Mouse (Mus musculus) limb, embryonic 15.5 days (tissue): ENCODE data around the gene Eml6. TPM values are rescaled to one million over a fixed set of nuclear protein-coding genes. Genes with fewer than 3 reads are reported as not detected.
"Not testable (repeated sequence)": the region's sequence is repeated elsewhere in the genome, so short reads cannot be mapped to it uniquely, and the experiment has no call there.

Experiments
- ATAC-seq: fragments of 200-750 bp; cut with Nextera tagmentation; 2 replicates; pipeline ENCODE4 v1.8.0; 2017; ENCODE audit warnings: low read depth, moderate TSS enrichment; ENCODE audit not compliant: insufficient number of reproducible peaks, low FRiP score, low TSS enrichment
- H3K27ac ChIP-seq: fragments of 300-500 bp; sonication (generic); 2 replicates; pipeline ENCODE4 v1.5.1; 2015; ENCODE audit warnings: moderate library complexity, mild to moderate bottlenecking, inconsistent platforms
- H3K27me3 ChIP-seq: fragments of 300-500 bp; sonication (generic); 2 replicates; pipeline ENCODE4 v1.6.1; 2015; ENCODE audit warnings: inconsistent platforms
- H3K36me3 ChIP-seq: fragments of 300-500 bp; sonication (generic); 2 replicates; pipeline ENCODE4 v1.6.1; 2015; ENCODE audit warnings: inconsistent platforms
- H3K4me1 ChIP-seq: fragments of 300-500 bp; sonication (generic); 2 replicates; pipeline ENCODE4 v1.6.1; 2015; ENCODE audit warnings: inconsistent platforms
- H3K4me2 ChIP-seq: fragments of 300-500 bp; sonication (generic); 2 replicates; pipeline ENCODE4 v1.6.1; 2015; ENCODE audit warnings: mild to moderate bottlenecking, inconsistent platforms
- H3K4me3 ChIP-seq: fragments of 300-500 bp; sonication (generic); 2 replicates; pipeline ENCODE4 v1.5.1; 2015; ENCODE audit warnings: mild to moderate bottlenecking, inconsistent platforms
- H3K9ac ChIP-seq: fragments of 300-500 bp; sonication (generic); 2 replicates; pipeline ENCODE4 v1.6.1; 2015; ENCODE audit warnings: inconsistent platforms
- H3K9me3 ChIP-seq: fragments of 300-500 bp; sonication (generic); 2 replicates; pipeline ENCODE4 v1.6.1; 2016; ENCODE audit warnings: inconsistent platforms
- WGBS: fragments of 180-500 bp; shearing (Covaris S2); methylation state at CpG from one replicate; pipeline ENCODE4 v1.1.7; 2015; 5-methylcytosine and 5-hydroxymethylcytosine counted together
- polyA plus RNA-seq: library from polyadenylated mRNA; unstranded; fragments of >200 nt; fragmentation: Nextera tagmentation; extraction: Ambion mirVana; gene quantifications from 2 replicates; pipeline ENCODE4 v1.2.1, GENCODE M21; 2015

Eml6 gene
- polyA plus RNA-seq, 1 experiment from 2014 or later, result 0.58 TPM

DNA sequence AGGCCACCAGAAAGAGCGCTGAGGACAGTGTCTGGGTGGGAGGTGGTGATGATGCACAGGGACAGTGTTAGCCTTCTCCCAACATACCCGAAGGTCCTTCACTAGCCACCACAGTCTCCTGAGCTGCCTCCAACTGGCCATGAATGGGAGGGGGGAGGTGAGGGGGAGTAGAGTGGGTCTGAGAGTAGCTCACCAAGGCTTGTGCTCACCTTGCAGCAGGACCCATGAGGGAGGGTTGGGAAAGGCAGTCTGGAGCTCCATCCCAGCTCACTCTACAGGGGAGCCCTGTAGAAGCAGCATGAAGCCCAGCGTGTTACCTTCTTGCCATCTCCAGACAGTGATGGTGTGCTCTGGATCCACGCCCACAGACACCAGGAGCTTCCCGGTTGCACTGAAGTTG, 267.2 kb downstream of the Eml6 start:
- ATAC-seq, result no peak
- no peak overlapping the region for H3K4me3 ChIP-seq

GRCm38 (mm10) chr11:29756007-29756406, 269.8 kb downstream of the Eml6 start:
- H3K9ac ChIP-seq, H3K4me1 ChIP-seq, ATAC-seq, H3K27me3 ChIP-seq, H3K27ac ChIP-seq, H3K4me2 ChIP-seq, H3K9me3 ChIP-seq, H3K4me3 ChIP-seq, H3K36me3 ChIP-seq: not testable (repeated sequence)
- WGBS, result 93% methylated on average over 5 of the region's 5 CpGs

More for the DNA sequence above, 267.2 kb downstream of the Eml6 start:
- Histone ChIP-seq H3K9ac (no peak overlapping the region), H3K4me2 (no peak overlapping the region), H3K9me3 (no peaks in the 10 kb centered on the region), H3K36me3 (no peaks in the 10 kb centered on the region), H3K4me1 (no peaks in the 10 kb centered on the region), H3K27ac (no peak overlapping the region), H3K27me3 (no peaks in the 10 kb centered on the region)
- WGBS, result 87% methylated on average over 5 of the region's 5 CpGs

GRCm38 (mm10) chr11:29751648-29752611, 273.9 kb downstream of the Eml6 start:
- 82% methylated on average over 14 of the region's 14 CpGs for WGBS
- Histone ChIP-seq H3K9ac (no peak overlapping the region), H3K36me3 (peaks cover 17% of the 10 kb centered on the region), H3K4me2 (no peak overlapping the region), H3K27ac (no peak overlapping the region; the same call in 1 of the 2 replicates), H3K9me3 (no peaks in the 10 kb centered on the region), H3K4me1 (no peaks in the 10 kb centered on the region), H3K27me3 (no peaks in the 10 kb centered on the region), H3K4me3 (no peak overlapping the region)
- no peak for ATAC-seq

DNA sequence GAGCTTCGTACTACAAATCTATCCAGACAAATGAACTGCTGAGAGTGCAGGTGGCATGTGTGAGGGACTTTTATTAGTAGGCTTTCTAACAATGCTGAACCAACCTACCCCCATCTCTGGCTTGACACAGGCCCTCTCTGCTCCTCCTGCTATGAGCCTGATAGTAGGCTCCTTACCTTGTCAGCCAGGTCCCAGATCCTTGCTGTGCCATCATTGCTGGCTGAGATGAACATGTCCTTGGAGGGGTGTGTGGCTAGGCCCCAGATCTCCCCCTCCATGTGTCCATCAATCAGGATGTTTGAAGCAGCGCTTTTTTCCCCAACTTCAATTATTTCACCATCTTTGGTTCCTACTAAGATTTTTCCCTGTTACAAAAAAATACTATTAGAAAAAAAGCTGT, 274.8 kb downstream of the Eml6 start:
- Histone ChIP-seq H3K4me1 (no peaks in the 10 kb centered on the region), H3K27me3 (no peaks in the 10 kb centered on the region), H3K9me3 (no peaks in the 10 kb centered on the region), H3K4me2 (no peak overlapping the region), H3K9ac (no peak overlapping the region), H3K4me3 (no peak overlapping the region), H3K27ac (no peak overlapping the region), H3K36me3 (peaks cover 26% of the 10 kb centered on the region)
- no peak for ATAC-seq
- WGBS, result 93% methylated on average over 2 of the region's 2 CpGs

- Histone ChIP-seq H3K4me2 (no peak overlapping the region), H3K9ac (no peak overlapping the region), H3K27me3 (no peaks in the 10 kb centered on the region), H3K4me3 (no peak overlapping the region), H3K36me3 (peaks cover 33% of the 10 kb centered on the region), H3K9me3 (no peaks in the 10 kb centered on the region), H3K27ac (no peak overlapping the region), H3K4me1 (no peaks in the 10 kb centered on the region)
- 100% methylated on average over 1 of the region's 1 CpGs for WGBS
- no peak for ATAC-seq
Observed at GRCm38 (mm10) chr11:29749468-29749829, 276.4 kb downstream of the Eml6 start.

GRCm38 (mm10) chr11:29748750-29749467, 276.9 kb downstream of the Eml6 start:
- Histone ChIP-seq H3K36me3 (peaks cover 36% of the 10 kb centered on the region), H3K4me1 (no peaks in the 10 kb centered on the region), H3K4me2 (no peak overlapping the region), H3K27me3 (no peaks in the 10 kb centered on the region), H3K4me3 (no peak overlapping the region), H3K27ac (no peak overlapping the region), H3K9me3 (no peaks in the 10 kb centered on the region), H3K9ac (no peak overlapping the region)
- 85% methylated on average over 8 of the region's 8 CpGs for WGBS
- ATAC-seq, result no peak

- no peak overlapping the region for H3K4me2 ChIP-seq
- ATAC-seq, result no peak
- H3K4me3 ChIP-seq, result no peak overlapping the region
- H3K9me3 ChIP-seq, result no peaks in the 10 kb centered on the region
- H3K9ac ChIP-seq, result no peak overlapping the region
- no peaks in the 10 kb centered on the region for H3K27me3 ChIP-seq
- whole genome bisulfite sequencing, result 80% methylated on average over 1 of the region's 1 CpGs
- peaks cover 44% of the 10 kb centered on the region for H3K36me3 ChIP-seq
- H3K27ac ChIP-seq, result no peak overlapping the region
- no peaks in the 10 kb centered on the region for H3K4me1 ChIP-seq
Observed at GRCm38 (mm10) chr11:29747881-29748280, 278.0 kb downstream of the Eml6 start.

DNA sequence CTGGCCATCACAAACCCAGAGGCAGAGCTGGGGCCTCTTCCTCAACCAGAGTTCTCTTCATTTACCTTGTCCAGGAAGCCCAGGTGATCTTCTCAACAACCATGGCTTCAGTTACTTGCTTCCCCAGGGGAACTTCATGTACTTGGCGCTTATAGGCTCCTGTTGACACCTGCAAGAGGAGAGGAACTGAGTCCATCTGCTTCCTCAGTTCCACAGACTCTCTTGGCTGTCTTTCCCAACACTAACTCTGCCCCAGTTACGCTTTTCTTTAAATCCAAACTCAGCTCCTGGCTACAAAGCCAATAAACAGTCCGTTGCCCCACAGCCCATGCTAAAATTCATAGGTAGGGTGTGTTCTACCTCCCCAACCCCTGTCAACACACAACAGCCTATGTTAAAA, 278.5 kb downstream of the Eml6 start:
- WGBS, result 93% methylated on average over 3 of the region's 3 CpGs
- Histone ChIP-seq H3K4me1 (no peaks in the 10 kb centered on the region), H3K27me3 (no peaks in the 10 kb centered on the region), H3K36me3 (peaks cover 46% of the 10 kb centered on the region), H3K9ac (no peak overlapping the region), H3K4me3 (no peak overlapping the region), H3K9me3 (no peaks in the 10 kb centered on the region), H3K27ac (no peak overlapping the region), H3K4me2 (no peak overlapping the region)
- no peak for ATAC-seq

GRCm38 (mm10) chr11:29746203-29746602, 279.6 kb downstream of the Eml6 start:
- no peak for ATAC-seq
- Histone ChIP-seq H3K9me3 (no peaks in the 10 kb centered on the region), H3K4me2 (no peak overlapping the region), H3K9ac (no peak overlapping the region), H3K27me3 (no peaks in the 10 kb centered on the region), H3K36me3 (peaks cover 49% of the 10 kb centered on the region), H3K27ac (no peak overlapping the region), H3K4me3 (no peak overlapping the region), H3K4me1 (no peaks in the 10 kb centered on the region)
- 89% methylated on average over 9 of the region's 9 CpGs for WGBS

DNA sequence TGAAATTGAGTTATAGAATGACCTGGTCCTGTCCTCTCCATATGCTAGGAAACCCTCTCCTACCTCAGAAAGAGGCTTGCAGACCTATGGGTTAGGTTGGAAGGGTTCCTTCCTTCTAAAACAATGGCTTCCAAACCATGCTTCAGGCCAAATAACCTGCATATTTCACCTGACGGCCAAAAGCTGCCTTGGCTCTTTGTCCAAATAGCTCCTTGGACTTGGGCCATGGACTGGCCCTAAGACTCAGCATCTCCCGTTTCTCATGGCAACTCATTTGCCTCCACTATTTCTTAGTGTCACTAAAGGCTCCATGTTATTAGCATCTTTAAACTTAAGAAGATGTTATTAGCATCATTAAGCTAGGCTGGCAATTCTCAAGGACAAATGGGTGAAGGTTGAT, 280.3 kb downstream of the Eml6 start:
- no peak overlapping the region for H3K4me3 ChIP-seq
- H3K4me1 ChIP-seq, result no peaks in the 10 kb centered on the region
- H3K9me3 ChIP-seq, result no peaks in the 10 kb centered on the region
- no peak for ATAC-seq
- no peaks in the 10 kb centered on the region for H3K27me3 ChIP-seq
- WGBS, result 63% methylated on average over 2 of the region's 2 CpGs
- no peak overlapping the region for H3K9ac ChIP-seq
- no peak overlapping the region for H3K4me2 ChIP-seq
- no peak overlapping the region for H3K27ac ChIP-seq
- H3K36me3 ChIP-seq, result peaks cover 49% of the 10 kb centered on the region

DNA sequence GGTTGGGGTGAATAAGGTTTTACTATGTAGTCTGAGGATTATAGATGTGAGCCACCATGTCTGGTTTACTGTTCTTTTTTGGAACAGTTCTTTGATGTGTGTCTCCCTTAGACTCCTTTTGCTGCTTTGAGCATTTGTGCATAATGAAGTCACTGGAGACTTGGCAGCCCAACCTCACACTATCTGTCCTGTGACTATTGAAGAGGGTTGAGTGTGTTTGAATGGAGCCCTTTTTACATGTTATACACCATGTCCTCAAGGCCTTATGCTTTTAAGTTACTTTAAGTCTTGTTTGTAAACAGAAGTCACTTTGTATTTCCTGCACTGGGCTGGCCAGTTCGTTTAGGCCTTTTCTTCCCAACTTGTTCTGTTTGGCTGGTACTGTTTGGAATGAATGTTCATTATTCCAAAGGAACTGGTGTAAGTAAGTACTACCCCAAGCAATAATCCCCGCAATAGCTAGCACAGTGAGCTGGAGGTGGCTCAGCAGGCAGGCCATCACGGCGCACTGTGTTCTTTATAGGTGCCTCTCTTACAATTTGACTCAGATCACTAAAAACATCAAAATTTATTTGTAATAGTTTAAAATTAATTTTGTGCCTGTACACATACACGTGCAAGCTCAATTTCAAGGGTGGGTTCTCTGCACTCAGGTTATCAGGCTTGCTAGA, 280.9 kb downstream of the Eml6 start:
- Histone ChIP-seq H3K27me3 (no peaks in the 10 kb centered on the region), H3K4me1 (no peaks in the 10 kb centered on the region), H3K9ac (no peak overlapping the region), H3K4me2 (no peak overlapping the region), H3K27ac (no peak overlapping the region), H3K36me3 (peaks cover 49% of the 10 kb centered on the region), H3K4me3 (no peak overlapping the region), H3K9me3 (no peaks in the 10 kb centered on the region)
- WGBS, result 86% methylated on average over 5 of the region's 5 CpGs
- ATAC-seq, result no peak

GRCm38 (mm10) chr11:29739752-29740151, 286.1 kb downstream of the Eml6 start:
- no peak overlapping the region for H3K4me2 ChIP-seq
- 86% methylated on average over 2 of the region's 2 CpGs for WGBS
- H3K27me3 ChIP-seq, result no peaks in the 10 kb centered on the region
- H3K4me3 ChIP-seq, result no peak overlapping the region
- no peak for ATAC-seq
- H3K4me1 ChIP-seq, result no peaks in the 10 kb centered on the region
- H3K9ac ChIP-seq, result no peak overlapping the region
- no peak overlapping the region for H3K27ac ChIP-seq
- no peaks in the 10 kb centered on the region for H3K9me3 ChIP-seq
- peaks cover 26% of the 10 kb centered on the region for H3K36me3 ChIP-seq
